Mouse (Mus musculus): Measurements from ENCODE around the gene Olfr686. TPM values are rescaled to one million over a fixed set of nuclear protein-coding genes. Genes with fewer than 3 reads are reported as not detected.

Gene Olfr686
- polyA plus RNA-seq, 1 experiment = not detected

DNA sequence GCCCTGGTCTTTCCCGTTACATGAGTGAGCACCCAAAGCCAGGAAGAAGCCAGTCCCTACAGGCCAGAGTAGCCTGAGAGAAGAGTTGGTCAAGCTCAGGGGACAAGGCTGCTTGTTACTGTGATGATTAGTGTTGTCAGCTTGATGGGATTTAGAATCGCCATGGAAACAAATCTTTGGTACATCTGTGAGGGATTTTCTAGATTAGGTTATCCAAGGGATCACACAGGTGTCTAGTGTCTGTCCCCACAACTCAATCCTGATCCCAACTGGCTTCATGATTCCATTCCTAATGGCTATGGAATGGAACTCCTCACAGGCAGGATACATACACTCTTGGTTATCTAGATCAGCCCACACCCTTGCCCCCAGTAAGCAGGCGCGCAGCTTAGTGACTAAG lies 11.0 kb upstream of the Olfr686 start:
- Histone ChIP-seq H3K36me3 (ENCODE audit: control insufficient read depth, insufficient read depth, low read length) (no peaks in the 10 kb centered on the region), H3K4me1 (ENCODE audit: control insufficient read depth, insufficient read depth, insufficient read length, low read length) (no peaks in the 10 kb centered on the region), H3K4me3 (ENCODE audit: low read depth, low read length) (no peak overlapping the region), H3K27me3 (ENCODE audit: control insufficient read depth, insufficient read depth, low read length) (no peaks in the 10 kb centered on the region), H3K27ac (ENCODE audit: insufficient read depth, low read depth, low read length) (no peak overlapping the region)
- 75% methylated on average over 4 of the region's 4 CpGs for WGBS
- TF ChIP-seq POLR2A (IDR thresholded peaks at IDR 0.05; ENCODE audit: low read depth, low read length) = no peak
- no peak for TF ChIP-seq CTCF (IDR thresholded peaks at IDR 0.05; ENCODE audit: extremely low read depth, insufficient read length, insufficient replicate concordance, low read depth, low read length)

DNA sequence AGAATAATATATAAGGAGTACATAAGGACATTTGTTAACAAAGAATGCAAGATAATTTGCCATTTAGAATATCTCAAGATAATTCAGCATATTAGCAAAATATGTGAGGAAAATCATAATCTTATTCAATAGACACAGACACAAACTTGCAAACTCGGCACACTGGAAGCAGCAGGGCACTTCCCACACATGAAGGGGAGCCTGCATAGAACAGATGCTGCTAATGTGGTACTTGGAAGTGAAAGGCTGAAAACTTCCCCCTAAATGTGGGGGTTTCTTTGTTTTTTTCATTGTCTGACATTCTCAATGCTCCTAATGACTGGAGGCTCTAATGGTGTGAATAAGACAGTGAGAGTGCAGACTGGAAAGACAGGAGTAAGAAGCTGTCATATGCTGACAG lies 7.5 kb upstream of the Olfr686 start:
- Histone ChIP-seq H3K4me1 (ENCODE audit: control insufficient read depth, insufficient read depth, insufficient read length, low read length) (no peaks in the 10 kb centered on the region), H3K4me3 (ENCODE audit: low read depth, low read length) (no peak overlapping the region), H3K27ac (ENCODE audit: insufficient read depth, low read depth, low read length) (no peak overlapping the region), H3K27me3 (ENCODE audit: control insufficient read depth, insufficient read depth, low read length) (no peaks in the 10 kb centered on the region), H3K36me3 (ENCODE audit: control insufficient read depth, insufficient read depth, low read length) (no peaks in the 10 kb centered on the region)
- TF ChIP-seq CTCF (IDR thresholded peaks at IDR 0.05; ENCODE audit: extremely low read depth, insufficient read length, insufficient replicate concordance, low read depth, low read length) (no peak), POLR2A (IDR thresholded peaks at IDR 0.05; ENCODE audit: low read depth, low read length) (no peak)
- 49% methylated on average over 1 of the region's 1 CpGs for WGBS

DNA sequence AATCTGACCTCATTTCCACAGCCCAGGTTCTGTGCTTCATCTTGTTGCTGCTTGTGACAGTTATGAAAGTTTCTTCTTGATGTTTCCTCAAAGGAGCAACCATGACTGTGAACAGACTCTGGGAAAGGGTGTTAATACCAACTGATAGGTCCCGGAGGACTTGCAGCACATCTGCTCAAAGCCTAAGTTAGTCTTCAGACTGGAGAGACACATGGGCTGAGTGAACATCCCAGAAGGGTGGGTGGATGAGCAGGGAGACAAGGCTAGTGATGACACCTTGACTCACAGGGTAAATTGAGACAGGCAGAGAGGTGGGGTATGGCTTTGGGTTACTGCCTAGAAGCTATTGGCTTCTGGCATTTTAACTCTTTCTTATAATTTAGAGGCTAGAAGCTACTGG lies 21.4 kb downstream of the Olfr686 start, which contains the start of gene Olfr685:
Gene Olfr685 (minus strand): TSS at position 101 of the 400 bp plus-strand sequence.
- Histone ChIP-seq H3K4me1 (ENCODE audit: control insufficient read depth, insufficient read depth, insufficient read length, low read length) (no peaks in the 10 kb centered on the region), H3K27ac (ENCODE audit: insufficient read depth, low read depth, low read length) (no peak within 1 kb of the TSS), H3K27me3 (ENCODE audit: control insufficient read depth, insufficient read depth, low read length) (no peaks in the 10 kb centered on the region), H3K4me3 (ENCODE audit: low read depth, low read length) (no peak within 1 kb of the TSS), H3K36me3 (ENCODE audit: control insufficient read depth, insufficient read depth, low read length) (no peaks in the 10 kb centered on the region)
- TF ChIP-seq CTCF (IDR thresholded peaks at IDR 0.05; ENCODE audit: extremely low read depth, insufficient read length, insufficient replicate concordance, low read depth, low read length) (no peak), POLR2A (IDR thresholded peaks at IDR 0.05; ENCODE audit: low read depth, low read length) (no peak)
- 82% methylated on average over 1 of the region's 1 CpGs for WGBS

DNA sequence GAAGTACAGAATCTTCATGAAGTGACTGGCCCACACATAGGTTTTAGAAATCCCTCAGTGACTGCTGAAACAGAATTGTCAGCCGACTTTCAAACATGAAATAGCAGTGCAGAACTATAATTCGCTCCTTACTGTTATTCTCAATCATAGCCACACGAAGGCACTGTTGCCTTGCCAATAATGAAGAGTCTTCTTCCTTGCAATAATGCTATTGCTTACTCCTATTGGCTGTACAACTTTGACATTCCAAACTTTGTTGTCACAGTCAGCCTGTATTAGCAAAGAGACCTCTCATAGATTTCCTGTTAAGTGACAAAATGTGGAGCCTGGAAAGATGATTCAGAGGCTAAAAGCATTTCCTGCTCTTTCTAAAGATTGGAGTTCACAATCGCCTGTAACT lies 36.5 kb downstream of the Olfr686 start:
- H3K4me3 ChIP-seq (ENCODE audit: low read depth, low read length) = no peak overlapping the region
- H3K27ac ChIP-seq (ENCODE audit: insufficient read depth, low read depth, low read length) = no peak overlapping the region
- WGBS = 48% methylated on average over 4 of the region's 4 CpGs
- H3K4me1 ChIP-seq (ENCODE audit: control insufficient read depth, insufficient read depth, insufficient read length, low read length) = no peaks in the 10 kb centered on the region
- H3K36me3 ChIP-seq (ENCODE audit: control insufficient read depth, insufficient read depth, low read length) = no peaks in the 10 kb centered on the region
- H3K27me3 ChIP-seq (ENCODE audit: control insufficient read depth, insufficient read depth, low read length) = no peaks in the 10 kb centered on the region
- TF ChIP-seq POLR2A (IDR thresholded peaks at IDR 0.05; ENCODE audit: low read depth, low read length) (no peak), CTCF (IDR thresholded peaks at IDR 0.05; ENCODE audit: extremely low read depth, insufficient read length, insufficient replicate concordance, low read depth, low read length) (no peak)

DNA sequence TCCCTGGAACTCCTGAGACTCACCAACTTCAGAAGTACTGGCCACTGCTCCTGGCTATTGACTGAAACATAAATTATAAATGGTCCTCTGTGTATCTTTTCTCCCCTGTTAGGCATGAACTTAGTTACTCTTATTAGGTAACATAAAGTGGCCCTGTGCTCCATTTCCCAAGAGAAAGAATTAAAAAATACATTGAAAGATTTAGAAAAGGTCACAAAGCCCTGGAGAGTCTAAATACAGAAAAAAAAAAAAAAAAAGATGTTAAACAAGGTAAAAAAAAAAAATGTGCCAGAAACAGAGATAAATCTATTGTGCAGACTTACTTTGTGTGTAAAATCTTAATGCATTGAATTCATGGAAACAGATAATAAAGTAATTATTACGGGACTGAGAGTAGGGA lies 43.7 kb downstream of the Olfr686 start, which contains the start of gene Olfr684:
Gene Olfr684 (minus strand): TSS at position 101 of the 400 bp plus-strand sequence.
- TF ChIP-seq CTCF (IDR thresholded peaks at IDR 0.05; ENCODE audit: extremely low read depth, insufficient read length, insufficient replicate concordance, low read depth, low read length) = no peak
- no peak for TF ChIP-seq POLR2A (IDR thresholded peaks at IDR 0.05; ENCODE audit: low read depth, low read length)
- no peaks in the 10 kb centered on the region for H3K36me3 ChIP-seq (ENCODE audit: control insufficient read depth, insufficient read depth, low read length)
- H3K4me3 ChIP-seq (ENCODE audit: low read depth, low read length) = no peak within 1 kb of the TSS
- H3K27me3 ChIP-seq (ENCODE audit: control insufficient read depth, insufficient read depth, low read length) = no peaks in the 10 kb centered on the region
- 51% methylated on average over 1 of the region's 1 CpGs for WGBS
- no peaks in the 10 kb centered on the region for H3K4me1 ChIP-seq (ENCODE audit: control insufficient read depth, insufficient read depth, insufficient read length, low read length)
- no peak within 1 kb of the TSS for H3K27ac ChIP-seq (ENCODE audit: insufficient read depth, low read depth, low read length)

Other genes starting within 250 kb of the Olfr686 start
- not detected in 2 replicates for gene Olfr670, start 244.9 kb downstream of the Olfr686 start, polyA plus RNA-seq (2012; rRNA removed)
- gene Olfr671, start 228.4 kb downstream of the Olfr686 start, polyA plus RNA-seq (2012; rRNA removed) = not detected in 2 replicates
- not detected in 2 replicates for gene Olfr672, start 205.5 kb downstream of the Olfr686 start, polyA plus RNA-seq (2012; rRNA removed)
- not detected in 2 replicates for gene Olfr675, start 179.0 kb downstream of the Olfr686 start, polyA plus RNA-seq (2012; rRNA removed)
- gene Olfr676, start 174.8 kb downstream of the Olfr686 start, polyA plus RNA-seq (2012; rRNA removed) = not detected in 2 replicates
- not detected in 2 replicates for gene Olfr677, start 156.1 kb downstream of the Olfr686 start, polyA plus RNA-seq (2012; rRNA removed)
- gene Olfr678, start 143.0 kb downstream of the Olfr686 start, polyA plus RNA-seq (2012; rRNA removed) = not detected in 2 replicates
- not detected in 2 replicates for gene Olfr679, start 126.3 kb downstream of the Olfr686 start, polyA plus RNA-seq (2012; rRNA removed)
- not detected in 2 replicates for gene Olfr680-ps1, start 114.7 kb downstream of the Olfr686 start, polyA plus RNA-seq (2012; rRNA removed)
- not detected in 2 replicates for gene Olfr681, start 90.6 kb downstream of the Olfr686 start, polyA plus RNA-seq (2012; rRNA removed)
- not detected in 2 replicates for gene Olfr683, start 60.5 kb downstream of the Olfr686 start, polyA plus RNA-seq (2012; rRNA removed)
- not detected in 2 replicates for gene Olfr684, start 43.8 kb downstream of the Olfr686 start, polyA plus RNA-seq (2012; rRNA removed)
- not detected in 2 replicates for gene Olfr685, start 21.5 kb downstream of the Olfr686 start, polyA plus RNA-seq (2012; rRNA removed)
- gene Olfr688, start 80.6 kb upstream of the Olfr686 start, polyA plus RNA-seq (2012; rRNA removed) = not detected in 2 replicates
- gene Olfr689, start 103.7 kb upstream of the Olfr686 start, polyA plus RNA-seq (2012; rRNA removed) = not detected in 2 replicates
- not detected in 2 replicates for gene Olfr690, start 126.6 kb upstream of the Olfr686 start, polyA plus RNA-seq (2012; rRNA removed)
- gene Olfr691, start 134.8 kb upstream of the Olfr686 start, polyA plus RNA-seq (2012; rRNA removed) = not detected in 2 replicates
- gene Olfr692, start 160.7 kb upstream of the Olfr686 start, polyA plus RNA-seq (2012; rRNA removed) = not detected in 2 replicates
- not detected in 2 replicates for gene Gm5901, start 167.6 kb upstream of the Olfr686 start, polyA plus RNA-seq (2012; rRNA removed)
- 48.0 and 102 TPM in 2 replicates for gene Fam160a2, start 192.6 kb upstream of the Olfr686 start, polyA plus RNA-seq (2012; rRNA removed)
- 0.10 TPM in 1 of 2 replicates, not detected in the other for gene Cnga4, start 197.1 kb upstream of the Olfr686 start, polyA plus RNA-seq (2012; rRNA removed)
- gene Cckbr, start 218.2 kb upstream of the Olfr686 start, polyA plus RNA-seq (2012; rRNA removed) = 0.04 and 0.34 TPM in 2 replicates